Mouse (Mus musculus) cerebellum, adult 9-10 months (tissue): ENCODE results near the gene Inka1.
"Not testable (repeated sequence)": the region's sequence is repeated elsewhere in the genome, so short reads cannot be mapped to it uniquely, and the experiment has no call there.

Source experiments
- DNase-seq: peaks from one replicate; pipeline ENCODE4 v3.0.0; 2022

The Inka1 gene

GRCm38 (mm10) chr9:107985131-107986119 lies at the start of gene Inka1:
TSS of gene Inka1 (minus strand) at chr9:107985879.
- DNase-seq = peak; percentile 69

- DNase-seq = no peak
Observed at GRCm38 (mm10) chr9:108032126-108032525, 46.4 kb upstream of the Inka1 start.

DNA sequence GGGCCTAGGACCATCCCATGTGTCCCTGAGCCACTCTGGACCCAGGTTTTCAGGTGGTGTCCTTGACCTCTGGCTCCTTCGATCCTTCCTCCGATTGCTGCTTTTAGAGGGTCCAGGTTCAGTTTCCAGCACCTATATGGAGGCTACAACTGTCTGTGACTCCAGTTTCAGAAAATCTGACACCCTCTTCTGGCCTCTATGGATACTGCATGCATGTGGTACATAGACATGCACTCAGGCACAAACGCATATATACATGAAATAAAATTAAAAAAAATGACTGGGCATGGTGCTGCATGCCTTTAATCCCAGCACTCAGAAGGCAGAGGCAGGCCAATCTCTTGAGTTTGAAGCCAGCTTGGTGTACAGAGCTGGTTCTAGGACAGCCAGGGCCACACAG lies 42.2 kb upstream of the Inka1 start:
- no peak for DNase-seq

GRCm38 (mm10) chr9:108026584-108026983 lies 40.9 kb upstream of the Inka1 start:
- no peak for DNase-seq

DNA sequence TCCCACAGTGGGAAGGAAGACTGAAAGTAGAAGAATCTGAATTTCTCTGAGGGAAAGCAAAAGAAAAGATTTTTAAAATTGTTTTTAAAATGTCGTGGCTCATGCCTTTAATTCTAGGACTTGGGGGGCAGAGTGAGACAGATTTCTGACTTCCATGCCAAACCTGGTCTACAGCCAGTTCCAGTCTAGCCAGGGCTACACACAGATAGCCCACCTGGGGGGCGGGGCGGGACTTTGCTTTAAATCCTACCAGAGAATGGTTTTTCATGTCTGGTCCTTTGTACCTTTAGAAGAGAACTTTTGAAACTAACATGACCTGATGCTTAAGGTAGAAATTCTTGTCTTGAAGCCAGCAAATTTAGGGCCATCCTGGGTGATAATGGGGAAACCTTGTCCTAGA lies 37.5 kb upstream of the Inka1 start:
- DNase-seq = no peak

GRCm38 (mm10) chr9:108020741-108021140 lies 35.1 kb upstream of the Inka1 start:
- DNase-seq = no peak

- no peak for DNase-seq
Observed at GRCm38 (mm10) chr9:108017127-108017526, 31.4 kb upstream of the Inka1 start.

- DNase-seq = not testable (repeated sequence)
Observed at GRCm38 (mm10) chr9:108013577-108013976, 27.9 kb upstream of the Inka1 start.

- DNase-seq = no peak
Observed at GRCm38 (mm10) chr9:108010385-108010784, 24.7 kb upstream of the Inka1 start.

DNA sequence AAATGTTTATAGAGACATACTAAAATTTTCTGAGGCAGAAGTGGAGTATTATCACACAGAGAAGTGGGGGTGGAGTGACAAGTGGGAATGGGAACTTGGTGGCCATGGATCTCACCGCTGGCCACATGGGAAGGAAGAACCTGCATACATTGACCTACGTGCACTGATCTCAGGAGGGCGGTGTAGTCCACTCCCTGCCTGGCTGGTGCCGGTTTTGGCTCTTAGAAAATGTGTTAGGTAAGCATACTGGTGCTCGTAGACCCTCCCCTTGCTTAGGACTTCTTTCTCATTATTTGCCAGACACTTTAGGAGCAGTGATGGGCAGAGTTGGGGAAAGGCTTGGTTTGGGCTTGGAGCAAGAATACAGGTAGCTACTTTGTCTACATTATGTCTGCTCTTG lies 22.4 kb upstream of the Inka1 start:
- DNase-seq = no peak

- DNase-seq = peak; percentile 55
Observed at GRCm38 (mm10) chr9:108003531-108003890, 17.8 kb upstream of the Inka1 start.

DNA sequence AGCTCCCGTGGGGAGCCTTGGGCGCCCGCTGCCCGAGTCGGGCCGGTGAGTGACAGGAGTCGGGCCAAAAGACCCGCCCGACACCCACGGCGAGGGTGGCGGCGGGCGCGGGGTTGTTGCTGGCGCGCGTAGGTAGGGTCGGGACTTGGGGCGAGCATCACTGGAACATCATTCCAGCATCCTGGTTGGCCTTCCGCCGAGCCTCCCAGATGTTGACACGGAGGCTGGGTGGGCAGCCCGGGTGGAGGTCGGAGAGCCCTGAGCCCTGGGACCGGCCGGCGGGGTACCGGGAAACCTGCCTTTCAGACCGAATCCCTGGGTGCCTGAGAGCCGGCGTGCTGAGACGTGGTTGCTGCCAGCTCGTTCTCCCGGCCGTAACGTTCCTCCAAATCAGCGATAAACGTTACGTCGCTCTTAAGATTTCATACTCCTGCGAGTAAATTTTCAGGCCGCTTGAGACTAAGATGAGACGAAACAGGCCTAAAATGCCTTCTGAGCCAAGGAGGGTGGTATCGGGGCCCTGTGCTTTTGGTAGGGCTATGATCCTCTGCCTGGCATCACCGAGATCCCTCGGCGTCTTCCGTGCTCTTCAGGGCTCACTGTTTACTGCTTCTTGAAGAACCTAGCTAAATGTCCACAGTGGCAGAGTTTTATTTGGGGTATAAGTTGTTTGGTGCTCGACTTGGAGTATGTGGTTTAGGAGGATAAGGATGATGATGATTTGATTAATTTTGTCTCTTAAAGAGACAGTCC lies 17.3 kb upstream of the Inka1 start:
- DNase-seq = no peak

GRCm38 (mm10) chr9:108001922-108002770 lies 16.5 kb upstream of the Inka1 start, which contains the start of gene Ip6k1:
TSS of gene Ip6k1 (plus strand) at chr9:108002501.
- peak; percentile 100 for DNase-seq

- DNase-seq = no peak
Observed at GRCm38 (mm10) chr9:107996049-107996448, 10.4 kb upstream of the Inka1 start, which contains the start of gene Gm20662. TSS of gene Gm20662 (plus strand) at chr9:107996349.

- no peak for DNase-seq
Observed at GRCm38 (mm10) chr9:107995513-107995912, 9.8 kb upstream of the Inka1 start.

DNA sequence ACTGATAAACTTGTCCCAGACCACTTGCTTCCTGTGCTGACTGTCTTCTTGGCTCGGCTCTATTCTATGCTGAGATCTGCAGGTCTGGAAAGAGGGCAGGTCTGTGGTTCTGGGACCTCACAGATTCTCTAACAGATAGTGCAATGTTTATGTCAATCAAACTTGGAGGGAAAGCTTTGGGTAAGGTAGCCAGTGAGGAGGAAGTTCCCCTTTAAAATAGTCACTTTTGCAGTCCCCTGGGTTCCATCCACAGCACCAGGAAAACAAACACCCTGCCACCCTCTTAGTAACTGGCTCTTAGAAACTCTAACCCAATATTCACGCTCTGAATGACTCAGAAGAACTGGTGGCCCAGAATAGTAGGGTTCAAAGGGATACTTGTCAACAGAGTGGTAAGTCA lies 8.8 kb upstream of the Inka1 start:
- DNase-seq = no peak

DNA sequence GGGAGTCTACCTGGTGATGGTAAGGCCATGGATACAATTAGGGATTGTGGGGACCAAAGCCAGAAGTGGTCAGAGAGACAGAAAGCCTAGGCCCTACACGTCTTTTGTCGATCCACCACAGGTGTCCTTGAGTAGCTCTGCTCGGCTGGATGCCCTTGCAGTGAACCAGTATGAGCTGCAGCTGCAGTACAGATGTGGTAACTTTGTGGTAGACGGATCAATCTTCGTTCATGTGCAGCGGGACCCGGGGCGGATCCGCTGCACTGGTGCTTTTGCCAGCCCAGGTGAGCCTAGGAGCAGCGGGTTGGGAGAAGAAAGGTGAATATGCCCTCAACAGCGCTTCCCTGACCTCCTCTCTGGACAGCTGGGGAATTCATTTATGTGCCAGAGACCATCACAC lies 7.3 kb upstream of the Inka1 start:
- DNase-seq = no peak

GRCm38 (mm10) chr9:107992197-107992596 lies 6.5 kb upstream of the Inka1 start, which contains the start of gene Cdhr4:
TSS of gene Cdhr4 (plus strand) at chr9:107992497.
- no peak for DNase-seq

DNA sequence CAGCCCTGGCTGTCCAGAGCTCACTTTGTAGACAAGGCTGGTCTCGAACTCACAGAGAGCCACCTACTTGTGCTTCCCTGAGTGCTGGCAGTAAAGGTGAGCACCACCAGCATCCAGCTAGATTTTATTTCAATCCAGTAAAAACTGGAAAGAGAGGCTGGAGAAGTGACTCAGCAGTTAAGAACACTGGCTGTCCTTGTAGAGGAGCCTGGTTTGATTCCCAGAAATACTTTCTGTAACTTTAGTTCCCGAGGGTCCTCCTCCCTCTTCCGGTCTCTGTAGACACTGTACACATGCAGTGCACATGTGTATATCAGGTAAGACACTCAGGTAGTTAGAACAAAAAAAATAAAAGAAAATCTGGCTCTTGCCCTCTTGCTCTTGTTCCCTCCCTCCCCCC lies 2.3 kb upstream of the Inka1 start:
- DNase-seq = no peak

DNA sequence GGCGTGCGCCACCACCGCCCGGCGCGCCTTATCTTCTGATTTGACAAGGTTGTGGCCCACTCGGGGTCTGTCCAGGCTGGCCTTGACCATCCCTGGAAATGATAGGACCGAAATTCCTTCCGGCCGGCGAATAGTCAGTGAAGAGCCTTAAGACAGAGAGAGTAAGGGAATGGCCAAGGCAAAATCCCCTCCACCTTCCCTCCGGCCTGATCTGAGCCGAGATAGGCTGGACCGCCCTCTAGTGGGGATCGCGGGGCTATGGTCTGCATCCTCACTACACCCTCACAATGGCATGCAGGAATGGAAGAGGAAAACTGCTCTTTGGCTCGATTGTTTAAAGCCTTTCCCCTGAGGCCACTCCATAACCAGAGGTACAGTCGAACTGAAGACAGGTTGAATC lies 697 bp upstream of the Inka1 start:
- DNase-seq = peak; percentile 82

GRCm38 (mm10) chr9:107984754-107985055 lies 974 bp downstream of the Inka1 start:
- DNase-seq = no peak

DNA sequence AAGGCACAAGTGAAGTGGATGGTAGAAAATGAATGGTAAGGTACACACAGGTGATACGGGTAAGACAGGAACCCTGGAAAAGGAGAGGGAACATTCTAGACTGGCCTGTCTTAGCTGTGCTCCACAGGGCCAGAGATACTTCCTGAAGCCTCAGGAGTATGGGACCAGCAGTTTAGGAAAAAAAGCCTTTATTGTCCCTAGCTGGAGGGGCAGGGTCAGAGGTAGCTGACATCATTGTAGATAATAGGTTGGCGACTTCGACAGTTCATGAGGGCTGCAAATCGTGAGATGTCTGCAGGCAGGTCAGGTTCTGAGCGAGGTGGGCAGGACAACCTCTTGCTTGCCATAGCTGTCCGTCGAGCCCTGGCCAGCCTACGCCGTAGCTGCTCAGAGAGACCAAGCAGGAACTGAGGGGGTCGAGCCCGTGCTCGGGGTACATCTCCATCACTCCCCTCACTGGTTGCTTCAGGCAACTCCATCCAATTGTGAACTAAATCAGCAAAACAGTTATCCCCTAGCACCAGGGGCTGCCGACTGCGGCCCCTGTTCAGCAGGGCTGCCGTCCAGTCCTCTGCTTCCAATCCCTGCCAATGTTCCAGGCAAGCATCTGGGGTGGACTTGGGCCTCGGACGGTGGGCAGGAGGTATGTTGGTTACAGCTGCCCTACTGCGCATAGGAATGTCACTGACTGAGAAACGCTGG lies 1.5 kb downstream of the Inka1 start:
- DNase-seq = no peak
